Mouse (Mus musculus) large intestine, adult 2 months (tissue): ENCODE results near the gene Tgfbr3. TPM values are rescaled to one million over a fixed set of nuclear protein-coding genes. Genes with fewer than 3 reads are reported as not detected.

Experiments
- DNase-seq: peaks from one replicate; pipeline ENCODE4 v3.0.0-alpha.2; 2012; ENCODE audit warnings: low read depth, low spot score
- whole genome bisulfite sequencing: fragments of 180-500 bp; shearing (Covaris S2); methylation state at CpG from one replicate; pipeline ENCODE4 v1.1.7; 2018; 5-methylcytosine and 5-hydroxymethylcytosine counted together
- polyA plus RNA-seq: library from polyadenylated mRNA; depleted of rRNA; stranded (reverse); fragments of >200 nt; gene quantifications from 2 replicates; pipeline ENCODE4 v1.2.3, GENCODE M21; 2012

Gene Tgfbr3
- polyA plus RNA-seq, 1 experiment = 4.7 TPM

DNA sequence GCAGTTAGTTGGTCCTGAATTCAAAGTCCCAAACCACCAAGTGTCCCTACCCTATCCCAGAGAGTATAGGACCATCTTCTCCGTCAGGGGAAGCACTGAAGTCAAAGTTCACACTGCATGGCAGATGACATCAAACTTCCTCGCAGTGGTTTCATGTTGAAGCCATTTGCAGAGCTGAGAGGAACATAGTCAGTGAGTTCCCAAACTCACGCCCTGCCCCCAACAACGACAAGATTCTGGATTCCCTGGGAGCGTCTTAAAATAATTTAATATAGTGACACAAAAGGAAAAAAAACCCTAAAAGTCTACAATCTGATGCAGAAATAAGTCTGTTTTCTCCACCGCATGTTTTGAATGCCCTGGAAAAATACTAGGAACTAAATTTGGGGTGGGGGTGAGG, 105.9 kb downstream of the Tgfbr3 start:
- DNase-seq = no peak
- whole genome bisulfite sequencing = 70% methylated on average over 6 of the region's 6 CpGs

DNA sequence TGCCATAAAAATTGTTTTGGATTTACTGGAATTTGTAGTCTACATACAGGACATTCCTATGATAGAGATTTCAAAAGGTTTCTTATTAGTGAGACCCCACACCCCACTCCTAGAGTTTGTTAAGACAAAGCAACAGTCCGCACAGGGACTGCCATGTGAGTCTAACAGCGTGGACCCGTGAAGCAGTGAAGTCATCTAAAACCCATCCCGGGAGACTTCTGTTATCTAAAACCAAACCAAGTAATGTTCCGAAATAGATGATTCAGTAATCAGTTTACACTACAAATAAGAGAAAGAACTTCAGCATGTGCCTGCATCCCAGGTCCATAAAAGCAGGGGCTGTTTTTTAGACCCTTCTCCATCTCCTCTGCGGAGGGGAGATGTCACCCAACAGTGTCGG, 106.7 kb downstream of the Tgfbr3 start:
- WGBS = 88% methylated on average over 7 of the region's 7 CpGs

DNA sequence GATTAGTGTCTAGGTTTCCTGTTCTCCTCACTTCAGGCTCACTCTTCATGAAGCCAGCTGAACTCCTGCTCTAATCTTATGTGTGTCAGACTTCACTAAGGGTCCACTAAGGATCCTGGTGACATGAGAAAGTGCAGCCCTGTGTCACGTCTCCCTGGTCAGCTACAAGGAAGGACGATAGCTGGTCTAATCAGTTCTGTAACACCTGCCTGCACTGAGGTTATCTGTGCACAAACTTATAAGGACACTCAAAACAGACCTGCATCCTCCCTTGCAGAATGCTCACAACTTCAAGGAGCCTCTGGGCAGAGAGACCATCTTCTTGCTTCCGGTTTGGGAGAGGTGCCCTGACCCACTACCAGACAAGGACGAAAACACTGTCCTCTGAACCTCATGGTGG, 107.6 kb downstream of the Tgfbr3 start:
- no peak for DNase-seq
- WGBS = 78% methylated on average over 4 of the region's 4 CpGs

More for the DNA sequence above, 106.7 kb downstream of the Tgfbr3 start:
- no peak for DNase-seq

DNA sequence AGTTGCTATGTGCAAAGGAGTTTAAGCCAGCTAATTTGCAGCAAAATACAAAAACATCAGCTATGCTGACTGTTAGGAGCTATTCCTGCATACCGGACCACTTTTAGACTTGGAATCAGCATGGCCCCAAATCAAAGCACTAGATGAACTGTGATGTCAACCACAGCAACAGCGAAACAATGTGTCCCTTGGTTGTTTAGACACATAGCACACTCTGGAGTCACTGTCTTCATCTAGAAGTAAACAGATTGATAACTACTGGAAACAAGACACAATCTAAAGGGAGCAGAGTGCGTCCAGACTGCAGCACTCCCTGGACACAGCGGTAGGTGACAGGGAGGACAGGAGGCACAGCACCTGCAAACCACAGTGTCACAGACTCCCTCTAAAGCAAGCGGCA, 110.2 kb downstream of the Tgfbr3 start:
- DNase-seq = no peak
- 80% methylated on average over 5 of the region's 5 CpGs for WGBS

DNA sequence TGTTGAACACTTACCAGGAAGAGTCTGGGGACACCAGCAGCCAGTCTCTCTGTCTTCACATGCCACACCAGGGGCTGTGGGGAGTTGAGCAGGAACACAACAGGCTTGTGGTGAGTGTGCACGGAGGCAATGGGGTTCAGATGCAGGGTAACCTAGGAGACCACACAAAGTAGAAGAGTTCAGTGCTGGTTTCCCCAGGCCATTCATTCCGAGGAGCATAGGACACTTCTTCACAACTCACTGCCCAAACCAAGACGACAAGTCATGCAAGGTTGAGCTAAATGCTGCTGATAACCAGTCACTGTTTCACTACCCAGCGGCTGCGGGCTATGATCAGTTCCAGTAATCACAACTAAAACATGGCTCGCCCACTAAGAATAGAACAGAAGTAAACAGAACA, 111.6 kb downstream of the Tgfbr3 start:
- 52% methylated on average over 6 of the region's 6 CpGs for WGBS

DNA sequence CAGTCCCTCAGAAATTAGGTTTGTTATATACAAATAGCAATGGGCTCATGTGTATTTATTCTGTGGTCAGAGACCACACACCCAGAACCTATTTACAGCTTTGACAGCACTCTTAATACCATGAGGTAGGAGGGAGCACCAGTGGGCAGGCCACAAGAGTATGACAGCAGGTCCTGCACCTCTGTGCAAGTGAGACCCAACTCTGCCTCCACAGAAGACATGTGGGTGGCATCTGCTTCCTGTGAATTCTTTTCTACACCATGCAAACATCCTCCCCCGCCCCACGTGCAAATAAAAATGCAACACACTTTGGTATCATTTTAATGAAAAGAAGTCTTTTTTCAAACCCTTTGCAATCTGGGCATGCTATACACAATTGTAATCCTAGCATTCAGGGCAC, 112.2 kb downstream of the Tgfbr3 start:
- no peak for DNase-seq
- WGBS = 61% methylated on average over 2 of the region's 2 CpGs

More for the DNA sequence above, 111.6 kb downstream of the Tgfbr3 start:
- no peak for DNase-seq

DNA sequence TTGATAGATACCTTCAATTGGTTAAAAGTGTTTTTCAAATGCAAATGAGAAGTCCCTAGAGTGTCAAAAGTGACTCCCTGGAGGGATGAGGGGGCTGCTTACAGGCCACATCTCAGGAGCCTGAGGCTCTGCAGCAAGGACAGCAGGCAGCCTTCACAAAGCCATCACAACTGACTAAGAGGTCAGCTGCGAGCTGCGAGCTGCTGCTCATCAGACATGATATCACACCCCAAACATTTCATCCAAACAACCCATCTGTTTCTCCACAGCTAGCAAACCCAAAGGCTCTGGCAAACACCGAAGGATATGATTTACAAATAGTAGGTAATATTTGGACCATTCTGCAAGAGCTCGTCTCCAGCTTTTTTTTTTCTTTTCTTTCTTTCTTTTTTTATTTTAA, 112.6 kb downstream of the Tgfbr3 start:
- no peak for DNase-seq
- 57% methylated on average over 4 of the region's 4 CpGs for WGBS

DNA sequence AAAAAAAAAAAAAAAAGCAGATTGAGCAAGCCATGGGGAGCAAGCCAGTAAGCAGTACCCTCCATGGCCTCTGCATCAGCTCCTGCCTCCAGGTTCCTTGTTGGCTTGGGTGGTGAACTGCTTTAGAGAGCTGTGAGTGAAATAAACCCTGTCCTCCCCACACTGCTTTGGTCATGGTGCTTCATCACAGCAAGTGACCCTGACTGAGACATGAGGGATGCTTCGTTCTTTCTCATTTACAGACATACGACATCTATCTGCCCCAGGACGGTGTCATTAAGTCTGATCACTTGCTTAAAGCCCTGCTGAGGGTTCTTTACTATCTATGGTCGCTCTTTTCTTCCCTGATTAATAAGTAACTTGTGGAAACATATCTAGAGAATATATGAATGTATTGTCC, 113.2 kb downstream of the Tgfbr3 start:
- no peak for DNase-seq
- WGBS = 69% methylated on average over 4 of the region's 4 CpGs

DNA sequence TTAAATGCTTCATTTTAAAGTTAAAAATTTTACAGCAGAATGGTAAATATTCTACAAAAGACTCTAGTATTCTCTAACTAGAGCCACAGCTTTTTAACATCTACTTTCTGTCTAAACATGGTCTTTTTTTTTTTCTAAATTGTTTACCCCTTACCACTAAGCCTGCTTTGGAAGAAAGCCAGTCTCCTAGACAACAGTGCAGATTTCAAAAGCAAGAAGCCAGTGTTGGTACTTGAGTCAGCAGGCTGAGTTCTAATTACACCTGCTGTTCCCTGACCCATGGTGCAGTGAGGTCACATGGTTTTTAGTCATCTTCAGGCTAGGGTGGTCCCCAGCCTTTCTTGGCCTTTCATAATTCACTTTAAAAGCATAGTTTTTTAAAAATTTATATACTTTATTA, 115.2 kb downstream of the Tgfbr3 start:
- no peak for DNase-seq

DNA sequence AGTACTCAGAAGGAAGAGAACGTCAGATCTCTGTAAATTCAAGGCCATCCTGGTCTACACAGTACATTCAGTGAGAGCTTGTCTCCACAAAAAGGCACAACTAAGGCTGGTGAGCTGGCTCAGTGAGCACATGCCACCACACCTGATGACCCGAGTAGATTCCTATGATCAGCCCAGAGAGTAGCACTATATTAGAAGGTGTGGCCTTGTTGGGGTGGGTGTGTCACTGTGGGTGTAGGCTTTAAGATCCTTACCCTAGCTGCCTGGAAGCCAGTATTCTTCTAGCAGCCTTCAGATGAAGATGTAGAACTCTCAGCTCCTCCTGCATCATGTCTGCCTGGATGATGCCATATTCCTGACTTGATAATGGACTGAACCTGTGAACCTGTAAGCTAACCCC, 115.9 kb downstream of the Tgfbr3 start:
- 39% methylated on average over 2 of the region's 2 CpGs for WGBS
- DNase-seq = no peak

DNA sequence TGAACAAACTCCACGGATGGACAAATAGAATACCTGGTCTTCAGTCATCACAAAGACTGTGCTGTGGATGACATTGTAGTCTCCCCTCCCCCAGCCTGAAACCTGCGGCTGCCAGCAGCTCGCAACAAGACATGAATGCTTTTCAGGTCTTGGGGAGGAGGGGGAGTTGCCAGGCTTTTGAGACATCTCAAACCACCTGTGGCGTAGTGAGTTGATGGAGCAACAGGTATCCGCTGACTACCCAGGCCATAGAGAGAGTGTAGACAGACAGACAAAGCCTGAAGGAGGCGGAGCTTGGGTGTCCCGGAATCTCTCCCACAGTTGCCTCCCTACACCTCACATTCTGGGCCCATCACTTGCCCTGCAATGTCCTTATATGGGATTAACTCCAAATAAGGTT, 117.6 kb downstream of the Tgfbr3 start:
- no peak for DNase-seq
- whole genome bisulfite sequencing = 86% methylated on average over 7 of the region's 7 CpGs

DNA sequence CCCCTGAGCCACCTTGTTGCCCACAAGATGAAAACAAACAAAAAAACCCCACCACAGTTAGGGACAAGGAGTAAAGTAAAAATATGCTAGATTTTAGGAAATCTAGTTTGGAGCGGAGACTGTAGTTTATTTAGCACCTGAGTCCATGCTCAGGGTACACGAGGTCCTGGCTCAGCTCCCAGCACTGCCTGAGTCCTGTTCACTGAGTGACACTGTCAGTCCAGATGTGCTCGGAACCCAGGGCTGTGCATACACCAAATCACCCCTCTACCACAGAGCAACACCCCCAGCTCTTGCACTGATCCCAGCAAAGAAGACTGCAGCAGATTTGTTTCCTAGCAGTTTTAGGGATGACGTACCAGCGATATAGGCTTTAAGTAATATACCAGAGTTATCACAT, 119.6 kb downstream of the Tgfbr3 start:
- 86% methylated on average over 5 of the region's 5 CpGs for WGBS
- no peak for DNase-seq

DNA sequence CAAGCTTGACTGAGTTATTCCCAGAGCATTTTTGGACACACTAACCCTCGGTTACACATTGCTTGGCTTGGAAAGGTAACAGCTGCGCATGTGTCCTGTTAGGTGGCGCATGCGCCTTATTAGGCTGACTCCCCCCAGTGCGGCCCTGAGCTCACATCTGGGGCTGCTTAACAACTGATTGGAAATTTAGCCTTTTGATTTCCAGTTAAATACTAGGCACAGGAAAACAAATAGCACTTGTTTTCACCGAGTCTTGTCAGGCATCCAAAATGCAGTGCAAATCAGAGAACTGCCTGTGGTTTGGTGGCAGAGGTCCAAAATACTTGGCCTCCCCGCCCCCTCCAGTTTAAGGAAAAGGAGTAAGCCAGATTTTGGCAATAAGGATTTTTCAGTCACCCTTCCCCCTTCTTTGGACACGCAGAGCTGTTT, 121.5 kb downstream of the Tgfbr3 start:
- no peak for DNase-seq
- WGBS = 36% methylated on average over 8 of the region's 8 CpGs

DNA sequence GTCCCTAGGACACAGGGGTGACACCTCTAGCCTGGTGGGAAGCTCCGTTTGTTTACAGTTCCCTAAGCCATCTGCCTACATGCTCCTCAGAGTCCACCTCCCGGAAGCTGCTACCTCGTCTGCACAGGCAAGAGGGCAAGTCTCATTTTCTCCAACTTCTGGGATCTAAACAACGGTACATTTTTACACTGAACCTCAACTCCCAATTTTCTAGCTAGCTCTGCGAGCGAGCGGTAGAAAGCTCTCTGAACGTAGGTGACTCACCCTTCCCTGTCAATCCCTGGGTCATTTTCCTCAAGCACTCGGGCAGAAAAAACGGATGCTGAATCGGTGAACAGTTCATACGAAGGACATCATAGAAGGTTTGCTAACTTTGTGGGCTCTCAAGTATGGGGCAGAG, 122.1 kb downstream of the Tgfbr3 start:
- WGBS = 38% methylated on average over 12 of the region's 12 CpGs
- DNase-seq = no peak

DNA sequence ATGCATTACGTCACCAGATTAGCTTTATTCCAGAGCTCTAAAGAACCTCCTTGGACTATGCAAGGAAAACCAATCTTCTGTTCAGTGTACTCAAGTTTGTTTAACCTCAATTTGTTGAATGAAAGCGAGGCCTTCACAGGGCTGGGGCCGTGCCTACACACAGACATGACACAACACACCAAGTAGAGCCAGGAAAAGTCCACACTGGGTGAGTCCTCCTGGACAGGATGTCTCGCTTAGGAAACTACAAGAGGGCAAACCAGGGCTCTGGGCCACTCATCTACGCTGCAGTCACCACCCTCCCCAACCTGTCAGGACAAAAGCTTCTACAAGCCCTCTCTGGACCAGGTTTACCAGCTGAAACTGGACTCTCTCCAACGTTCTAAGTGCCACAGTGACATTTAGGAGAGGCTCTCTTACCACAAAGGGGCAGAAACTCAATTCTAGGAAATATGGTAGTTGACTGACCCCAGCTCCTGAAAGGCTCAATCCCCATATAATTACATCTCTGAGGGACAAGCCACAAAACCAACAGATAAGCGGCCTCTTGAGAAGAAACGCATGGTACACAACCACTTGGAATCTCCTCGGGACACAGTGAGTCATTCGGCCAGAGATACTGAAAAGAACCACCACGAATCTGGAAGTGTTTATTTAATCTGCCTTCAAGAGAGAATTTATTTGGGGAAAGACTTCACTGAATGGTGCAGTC, 122.6 kb downstream of the Tgfbr3 start:
- no peak for DNase-seq
- 38% methylated on average over 11 of the region's 11 CpGs for WGBS

DNA sequence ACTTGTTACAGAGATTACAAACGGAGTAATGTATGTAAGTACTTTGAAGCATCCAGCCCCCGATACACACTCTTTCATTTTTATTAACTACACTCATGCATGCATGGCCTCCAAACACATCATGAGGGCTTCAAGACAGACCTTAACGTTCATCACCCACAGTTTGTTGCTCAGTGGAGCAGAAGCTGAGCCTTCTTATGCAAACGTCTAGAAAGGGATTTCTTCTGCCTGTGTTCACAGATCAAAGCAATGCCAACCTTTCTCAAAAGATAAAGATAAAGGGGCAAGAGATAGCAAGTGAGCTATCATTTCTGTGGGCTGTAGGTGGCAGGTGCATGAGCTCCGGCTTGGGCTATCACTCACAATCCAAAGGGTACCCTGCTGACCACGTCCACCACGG, 123.7 kb downstream of the Tgfbr3 start:
- WGBS = 80% methylated on average over 7 of the region's 7 CpGs
- DNase-seq = no peak

DNA sequence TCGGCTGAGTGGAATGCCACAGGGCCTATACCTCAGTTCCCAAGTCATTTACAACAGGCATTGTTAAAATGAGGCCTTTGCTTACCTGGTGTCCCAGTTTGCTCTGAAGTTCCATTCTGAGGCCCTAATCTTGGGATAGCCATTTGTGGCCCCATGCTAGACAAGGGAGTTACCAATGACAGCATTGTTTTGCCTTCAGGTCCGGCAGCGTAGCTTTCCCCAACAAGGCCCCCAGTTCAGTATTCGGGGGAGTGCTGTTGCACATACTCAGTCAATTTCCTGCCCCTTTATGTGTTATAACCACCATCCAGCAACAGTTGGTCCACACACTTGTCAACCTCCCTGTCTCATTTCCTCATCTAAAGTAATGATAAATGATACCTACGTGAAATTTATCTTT, 124.2 kb downstream of the Tgfbr3 start:
- WGBS = 86% methylated on average over 5 of the region's 5 CpGs
- DNase-seq = no peak

DNA sequence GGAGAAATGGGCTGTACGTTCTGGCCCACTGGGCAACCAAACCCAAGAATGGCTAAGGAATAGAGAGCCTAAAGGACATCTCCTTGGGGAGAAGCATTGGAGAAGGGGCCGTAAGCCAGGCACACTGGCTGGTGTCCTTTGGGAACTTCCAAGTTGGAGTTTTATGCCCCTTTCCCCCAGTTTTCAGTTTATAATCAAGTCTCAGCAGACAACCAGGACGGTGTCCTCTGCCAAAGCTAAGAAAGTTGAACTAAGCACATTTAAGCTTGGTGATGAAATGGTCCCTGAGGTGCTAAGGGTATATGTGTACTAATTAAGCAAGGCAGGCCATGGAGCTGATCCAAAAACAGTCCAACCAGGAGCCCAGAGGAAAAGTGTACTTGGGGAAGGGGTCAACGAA, 124.6 kb downstream of the Tgfbr3 start:
- DNase-seq = no peak
- 88% methylated on average over 4 of the region's 4 CpGs for WGBS

DNA sequence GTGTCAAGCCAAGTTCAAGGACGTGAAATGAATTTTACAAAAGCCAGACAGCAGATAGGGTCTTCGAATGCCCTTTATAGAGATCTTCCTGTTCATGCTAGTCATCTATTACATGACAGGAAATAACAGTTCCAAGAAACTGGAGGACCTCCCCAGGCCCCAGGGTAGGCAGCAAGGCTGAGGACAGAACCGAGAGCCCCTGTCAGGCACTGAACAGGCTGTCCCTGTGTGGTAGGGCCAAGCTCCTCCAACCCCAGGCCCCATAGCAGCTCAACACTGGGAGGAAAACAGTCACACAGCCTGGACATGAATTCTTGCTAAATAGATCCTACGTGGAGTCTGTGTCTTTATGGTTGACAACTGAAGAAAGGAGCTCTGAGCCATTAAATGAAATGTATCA, 125.3 kb downstream of the Tgfbr3 start:
- DNase-seq = no peak
- 71% methylated on average over 4 of the region's 4 CpGs for WGBS

DNA sequence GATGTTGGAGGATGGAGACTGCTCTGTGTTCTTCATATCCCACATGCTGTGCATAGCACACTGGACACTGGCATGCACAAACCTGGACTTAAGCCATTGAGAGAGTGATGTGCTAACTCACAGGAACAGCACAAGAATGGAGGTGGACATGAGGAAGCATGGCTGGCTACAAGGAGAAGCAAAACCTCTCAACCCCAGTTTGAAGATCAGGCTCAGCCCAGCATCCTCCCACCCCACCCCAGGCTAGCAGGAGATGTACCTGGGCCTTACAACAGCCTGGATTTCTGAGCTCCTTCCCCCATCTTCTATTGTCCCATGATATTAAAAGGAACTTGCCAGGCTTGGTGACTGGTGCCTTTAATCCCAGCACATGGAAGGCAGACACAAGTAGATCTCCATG, 126.1 kb downstream of the Tgfbr3 start:
- DNase-seq = no peak

DNA sequence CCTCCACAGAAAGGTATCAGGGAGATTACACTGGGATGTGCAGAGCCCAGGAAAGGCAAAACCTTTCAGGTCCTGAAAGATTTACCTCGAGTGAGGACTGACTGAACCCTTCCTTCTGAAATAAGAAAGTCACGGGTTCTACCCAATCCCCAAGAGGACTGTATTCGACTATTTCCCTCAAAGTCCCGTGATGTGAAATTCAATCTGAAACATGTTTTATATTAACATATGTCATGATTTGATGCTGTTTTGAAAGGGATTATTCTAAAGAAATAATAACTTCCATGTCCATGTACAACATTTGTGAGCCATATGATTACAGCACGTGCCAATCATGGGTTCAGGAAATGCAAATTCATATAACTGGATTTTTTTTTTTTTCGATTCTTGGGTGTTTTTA, 126.6 kb downstream of the Tgfbr3 start:
- 86% methylated on average over 6 of the region's 6 CpGs for WGBS
- DNase-seq = no peak

DNA sequence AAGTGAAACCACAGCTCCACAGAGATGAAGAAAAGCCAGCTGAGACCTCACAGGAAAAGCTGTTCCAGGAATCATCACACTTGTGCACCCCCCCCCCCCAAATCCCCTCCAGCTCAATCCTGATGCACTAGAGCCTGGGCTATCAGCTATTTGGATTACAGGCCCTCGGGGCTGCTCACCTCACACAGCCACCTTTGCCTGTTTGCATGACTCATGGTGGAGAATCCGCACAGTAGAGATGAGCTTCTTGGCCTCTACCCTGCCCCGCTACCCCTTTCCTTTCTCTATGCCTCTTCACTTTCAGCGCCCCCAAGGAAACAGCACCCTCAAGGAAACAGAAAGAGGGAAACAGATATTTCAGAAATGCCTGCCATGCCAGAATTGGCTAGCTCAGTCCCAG, 127.1 kb downstream of the Tgfbr3 start:
- 76% methylated on average over 4 of the region's 4 CpGs for WGBS
- no peak for DNase-seq
